Mouse (Mus musculus): ENCODE results near the gene Tmem102. TPM values are rescaled to one million over a fixed set of nuclear protein-coding genes. Genes with fewer than 3 reads are reported as not detected.

Gene Tmem102
- polyA plus RNA-seq, 1 experiment from 2014 or later: 0.83 TPM

- no peaks in the 10 kb centered on the region for H3K9me3 ChIP-seq (ENCODE audit: control insufficient read depth, low read length)
- no peaks in the 10 kb centered on the region for H3K4me1 ChIP-seq (replicated peaks; ENCODE audit: control insufficient read depth, insufficient read depth, low read length)
- no peak overlapping the region for H3K9ac ChIP-seq (ENCODE audit: low read depth, low read length)
- H3K27ac ChIP-seq (ENCODE audit: low read depth, low read length): no peak overlapping the region
- H3K27me3 ChIP-seq (ENCODE audit: control insufficient read depth, insufficient read depth, low read length): no peaks in the 10 kb centered on the region
- no peak overlapping the region for H3K4me3 ChIP-seq (ENCODE audit: low read depth, low read length)
- no peak for ATAC-seq (ENCODE audit: low FRiP score)
- no peak overlapping the region for H3K4me2 ChIP-seq (replicated peaks; ENCODE audit: low read depth, low read length)
- 74% methylated on average over 5 of the region's 5 CpGs for WGBS
- H3K36me3 ChIP-seq (ENCODE audit: control insufficient read depth, insufficient read depth, low read length): no peaks in the 10 kb centered on the region
- DNase-seq (ENCODE audit: low spot score): no peak
These were observed 16.0 kb downstream of the Tmem102 start for GRCm38 (mm10) chr11:69789431-69789830.

GRCm38 (mm10) chr11:69787306-69787705 is 18.1 kb downstream of the Tmem102 start:
- 82% methylated on average over 5 of the region's 5 CpGs for WGBS
- H3K9ac ChIP-seq (ENCODE audit: low read depth, low read length): no peak overlapping the region
- H3K27me3 ChIP-seq (ENCODE audit: control insufficient read depth, insufficient read depth, low read length): no peaks in the 10 kb centered on the region
- no peak for ATAC-seq (ENCODE audit: low FRiP score)
- DNase-seq (ENCODE audit: low spot score): no peak
- H3K4me3 ChIP-seq (ENCODE audit: low read depth, low read length): no peak overlapping the region
- H3K27ac ChIP-seq (ENCODE audit: low read depth, low read length): no peak overlapping the region
- H3K4me2 ChIP-seq (replicated peaks; ENCODE audit: low read depth, low read length): no peak overlapping the region
- no peaks in the 10 kb centered on the region for H3K4me1 ChIP-seq (replicated peaks; ENCODE audit: control insufficient read depth, insufficient read depth, low read length)
- H3K36me3 ChIP-seq (ENCODE audit: control insufficient read depth, insufficient read depth, low read length): no peaks in the 10 kb centered on the region
- H3K9me3 ChIP-seq (ENCODE audit: control insufficient read depth, low read length): no peaks in the 10 kb centered on the region

- Histone ChIP-seq H3K9ac (ENCODE audit: low read depth, low read length) (no peak overlapping the region), H3K36me3 (ENCODE audit: control insufficient read depth, insufficient read depth, low read length) (no peaks in the 10 kb centered on the region), H3K9me3 (ENCODE audit: control insufficient read depth, low read length) (no peaks in the 10 kb centered on the region), H3K27ac (ENCODE audit: low read depth, low read length) (no peak overlapping the region), H3K27me3 (ENCODE audit: control insufficient read depth, insufficient read depth, low read length) (no peaks in the 10 kb centered on the region), H3K4me1 (replicated peaks; ENCODE audit: control insufficient read depth, insufficient read depth, low read length) (no peaks in the 10 kb centered on the region), H3K4me2 (replicated peaks; ENCODE audit: low read depth, low read length) (no peak overlapping the region), H3K4me3 (ENCODE audit: low read depth, low read length) (no peak overlapping the region)
- WGBS: 40% methylated on average over 15 of the region's 15 CpGs
- no peak for DNase-seq (ENCODE audit: low spot score)
- ATAC-seq (ENCODE audit: low FRiP score): no peak
These were observed 20.6 kb downstream of the Tmem102 start for GRCm38 (mm10) chr11:69784793-69785272.

GRCm38 (mm10) chr11:69781828-69782227 is 23.6 kb downstream of the Tmem102 start:
- Histone ChIP-seq H3K9ac (ENCODE audit: low read depth, low read length) (no peak overlapping the region), H3K36me3 (ENCODE audit: control insufficient read depth, insufficient read depth, low read length) (no peaks in the 10 kb centered on the region), H3K4me3 (ENCODE audit: low read depth, low read length) (no peak overlapping the region), H3K27me3 (ENCODE audit: control insufficient read depth, insufficient read depth, low read length) (peaks cover 6% of the 10 kb centered on the region; the same call in 1 of the 2 replicates), H3K9me3 (ENCODE audit: control insufficient read depth, low read length) (no peaks in the 10 kb centered on the region), H3K4me1 (replicated peaks; ENCODE audit: control insufficient read depth, insufficient read depth, low read length) (no peaks in the 10 kb centered on the region), H3K4me2 (replicated peaks; ENCODE audit: low read depth, low read length) (no peak overlapping the region), H3K27ac (ENCODE audit: low read depth, low read length) (no peak overlapping the region)
- no peak for ATAC-seq (ENCODE audit: low FRiP score)
- DNase-seq (ENCODE audit: low spot score): no peak
- 31% methylated on average over 4 of the region's 4 CpGs for WGBS

- Histone ChIP-seq H3K4me3 (ENCODE audit: low read depth, low read length) (no peak overlapping the region), H3K9ac (ENCODE audit: low read depth, low read length) (no peak overlapping the region), H3K4me2 (replicated peaks; ENCODE audit: low read depth, low read length) (no peak overlapping the region), H3K4me1 (replicated peaks; ENCODE audit: control insufficient read depth, insufficient read depth, low read length) (no peaks in the 10 kb centered on the region), H3K27ac (ENCODE audit: low read depth, low read length) (no peak overlapping the region), H3K9me3 (ENCODE audit: control insufficient read depth, low read length) (no peaks in the 10 kb centered on the region), H3K36me3 (ENCODE audit: control insufficient read depth, insufficient read depth, low read length) (no peaks in the 10 kb centered on the region), H3K27me3 (ENCODE audit: control insufficient read depth, insufficient read depth, low read length) (peaks cover 6% of the 10 kb centered on the region; the same call in 1 of the 2 replicates)
- no peak for ATAC-seq (ENCODE audit: low FRiP score)
- WGBS: 50% methylated on average over 7 of the region's 7 CpGs
- no peak for DNase-seq (ENCODE audit: low spot score)
These were observed 26.4 kb downstream of the Tmem102 start for GRCm38 (mm10) chr11:69778985-69779384.

GRCm38 (mm10) chr11:69778258-69778982 is 27.0 kb downstream of the Tmem102 start:
- Histone ChIP-seq H3K27me3 (ENCODE audit: control insufficient read depth, insufficient read depth, low read length) (peaks cover 6% of the 10 kb centered on the region; the same call in 1 of the 2 replicates), H3K9me3 (ENCODE audit: control insufficient read depth, low read length) (no peaks in the 10 kb centered on the region), H3K36me3 (ENCODE audit: control insufficient read depth, insufficient read depth, low read length) (no peaks in the 10 kb centered on the region), H3K4me1 (replicated peaks; ENCODE audit: control insufficient read depth, insufficient read depth, low read length) (no peaks in the 10 kb centered on the region), H3K9ac (ENCODE audit: low read depth, low read length) (no peak overlapping the region), H3K27ac (ENCODE audit: low read depth, low read length) (no peak overlapping the region), H3K4me3 (ENCODE audit: low read depth, low read length) (no peak overlapping the region), H3K4me2 (replicated peaks; ENCODE audit: low read depth, low read length) (no peak overlapping the region)
- WGBS: 66% methylated on average over 23 of the region's 23 CpGs
- ATAC-seq (ENCODE audit: low FRiP score): no peak
- DNase-seq (ENCODE audit: low spot score): no peak

GRCm38 (mm10) chr11:69777504-69778257 is 27.7 kb downstream of the Tmem102 start:
- ATAC-seq (ENCODE audit: low FRiP score) (no peak), DNase-seq (ENCODE audit: low spot score) (no peak)
- Histone ChIP-seq H3K36me3 (ENCODE audit: control insufficient read depth, insufficient read depth, low read length) (no peaks in the 10 kb centered on the region), H3K4me1 (replicated peaks; ENCODE audit: control insufficient read depth, insufficient read depth, low read length) (no peaks in the 10 kb centered on the region), H3K27ac (ENCODE audit: low read depth, low read length) (no peak overlapping the region), H3K9me3 (ENCODE audit: control insufficient read depth, low read length) (no peaks in the 10 kb centered on the region), H3K4me2 (replicated peaks; ENCODE audit: low read depth, low read length) (no peak overlapping the region), H3K9ac (ENCODE audit: low read depth, low read length) (no peak overlapping the region), H3K4me3 (ENCODE audit: low read depth, low read length) (no peak overlapping the region), H3K27me3 (ENCODE audit: control insufficient read depth, insufficient read depth, low read length) (peaks cover 6% of the 10 kb centered on the region; the same call in 1 of the 2 replicates)
- WGBS: 65% methylated on average over 25 of the region's 26 CpGs

- no peak overlapping the region for H3K9ac ChIP-seq (ENCODE audit: low read depth, low read length)
- no peaks in the 10 kb centered on the region for H3K9me3 ChIP-seq (ENCODE audit: control insufficient read depth, low read length)
- no peak overlapping the region for H3K27ac ChIP-seq (ENCODE audit: low read depth, low read length)
- no peaks in the 10 kb centered on the region for H3K36me3 ChIP-seq (ENCODE audit: control insufficient read depth, insufficient read depth, low read length)
- no peak for ATAC-seq (ENCODE audit: low FRiP score)
- H3K27me3 ChIP-seq (ENCODE audit: control insufficient read depth, insufficient read depth, low read length): peaks cover 6% of the 10 kb centered on the region; the same call in 1 of the 2 replicates
- DNase-seq (ENCODE audit: low spot score): no peak
- 82% methylated on average over 20 of the region's 20 CpGs for WGBS
- H3K4me1 ChIP-seq (replicated peaks; ENCODE audit: control insufficient read depth, insufficient read depth, low read length): no peaks in the 10 kb centered on the region
- H3K4me2 ChIP-seq (replicated peaks; ENCODE audit: low read depth, low read length): no peak overlapping the region
- H3K4me3 ChIP-seq (ENCODE audit: low read depth, low read length): no peak overlapping the region
These were observed 28.9 kb downstream of the Tmem102 start for GRCm38 (mm10) chr11:69776488-69776887.
